Mouse (Mus musculus) MN1 (cell line): Measurements from ENCODE around the gene Timm10.

ENCODE experiments used
- DNase-seq: peaks from one replicate; pipeline ENCODE4 v3.0.0-alpha.2; 2016; ENCODE audit warnings: low spot score

Gene Timm10

GRCm38 (mm10) chr2:84819861-84820260 lies 6.9 kb upstream of the Timm10 start:
- no peak for DNase-seq

GRCm38 (mm10) chr2:84822552-84822951 lies 4.2 kb upstream of the Timm10 start, which contains the start of gene Smtnl1:
Gene Smtnl1, minus strand, starts transcription at chr2:84822652.
- no peak for DNase-seq

GRCm38 (mm10) chr2:84823237-84823636 lies 3.6 kb upstream of the Timm10 start:
- DNase-seq: peak; percentile 72

GRCm38 (mm10) chr2:84827283-84827920 lies 605 bp downstream of the Timm10 start:
- DNase-seq: peak; percentile 45

GRCm38 (mm10) chr2:84831666-84832391 lies 5.0 kb downstream of the Timm10 start:
- DNase-seq: peak; percentile 89

- DNase-seq: no peak
These were observed 10.3 kb downstream of the Timm10 start for GRCm38 (mm10) chr2:84837107-84837506.

- DNase-seq: no peak
These were observed 11.2 kb downstream of the Timm10 start for GRCm38 (mm10) chr2:84837817-84838592.

- DNase-seq: no peak
These were observed 11.8 kb downstream of the Timm10 start, which contains the start of gene Slc43a1 for GRCm38 (mm10) chr2:84838593-84838949. Gene Slc43a1, plus strand, starts transcription at chr2:84838850.

GRCm38 (mm10) chr2:84838993-84839980 lies 12.5 kb downstream of the Timm10 start:
- no peak for DNase-seq

GRCm38 (mm10) chr2:84840016-84840747 lies 13.4 kb downstream of the Timm10 start:
- DNase-seq: no peak

- no peak for DNase-seq
These were observed 14.2 kb downstream of the Timm10 start for GRCm38 (mm10) chr2:84840748-84841563.

- DNase-seq: no peak
These were observed 15.1 kb downstream of the Timm10 start for GRCm38 (mm10) chr2:84841905-84842304.

GRCm38 (mm10) chr2:84843654-84844053 lies 16.9 kb downstream of the Timm10 start:
- no peak for DNase-seq

- DNase-seq: no peak
These were observed 18.4 kb downstream of the Timm10 start for GRCm38 (mm10) chr2:84845226-84845625.

- DNase-seq: no peak
These were observed 23.8 kb downstream of the Timm10 start for GRCm38 (mm10) chr2:84850407-84851129.

GRCm38 (mm10) chr2:84851130-84852040 lies 24.6 kb downstream of the Timm10 start:
- DNase-seq: no peak

- peak; percentile 63 for DNase-seq
These were observed 28.9 kb downstream of the Timm10 start for GRCm38 (mm10) chr2:84855732-84856131.

- no peak for DNase-seq
These were observed 31.8 kb downstream of the Timm10 start for GRCm38 (mm10) chr2:84858551-84858950.
